Mouse (Mus musculus): ENCODE data around the gene Tmem200c.

Gene Tmem200c

DNA sequence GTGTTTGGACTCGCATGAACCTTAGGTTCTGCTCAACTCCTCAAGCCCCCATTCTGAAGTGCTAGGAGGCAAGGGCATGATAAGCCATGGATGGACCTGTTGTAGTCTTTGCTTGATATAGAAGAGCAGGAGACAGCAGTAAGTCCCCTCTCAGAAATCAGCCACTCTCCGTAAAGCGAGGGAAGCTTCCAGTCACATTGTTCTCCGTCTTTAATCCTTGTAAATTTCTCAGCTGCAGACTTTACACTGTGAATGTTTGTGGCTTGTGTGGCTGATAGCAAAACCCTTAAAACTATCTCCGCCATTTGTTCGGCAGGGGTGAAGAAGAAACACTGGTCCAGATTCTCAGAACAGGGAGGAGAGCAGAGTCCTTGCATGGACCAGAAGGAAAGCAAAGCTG lies at the start of gene Tmem200c:
Gene Tmem200c, plus strand, starts transcription at position 301 of the 400 bp plus-strand sequence.
- no peak for DNase-seq

DNA sequence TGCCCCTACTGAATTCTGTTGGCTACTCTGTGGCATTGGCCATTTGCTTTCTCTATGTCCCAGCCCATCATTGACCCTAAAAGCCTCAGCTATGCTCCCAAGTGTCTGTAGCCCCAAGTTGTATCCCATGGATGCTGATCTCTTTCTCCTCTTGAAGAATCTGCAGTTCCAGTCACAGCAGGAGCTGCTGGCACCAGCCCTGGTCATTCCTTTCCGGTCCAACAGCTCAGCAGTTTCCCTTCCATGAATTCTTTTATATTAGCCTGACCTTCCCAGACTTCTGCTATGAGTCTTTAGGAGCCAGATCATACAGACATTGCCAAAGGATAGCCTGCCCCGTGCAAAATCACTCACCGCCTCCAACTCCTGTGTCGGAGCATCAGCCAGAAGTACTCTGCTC lies 32.7 kb upstream of the Tmem200c start:
- DNase-seq, result no peak

DNA sequence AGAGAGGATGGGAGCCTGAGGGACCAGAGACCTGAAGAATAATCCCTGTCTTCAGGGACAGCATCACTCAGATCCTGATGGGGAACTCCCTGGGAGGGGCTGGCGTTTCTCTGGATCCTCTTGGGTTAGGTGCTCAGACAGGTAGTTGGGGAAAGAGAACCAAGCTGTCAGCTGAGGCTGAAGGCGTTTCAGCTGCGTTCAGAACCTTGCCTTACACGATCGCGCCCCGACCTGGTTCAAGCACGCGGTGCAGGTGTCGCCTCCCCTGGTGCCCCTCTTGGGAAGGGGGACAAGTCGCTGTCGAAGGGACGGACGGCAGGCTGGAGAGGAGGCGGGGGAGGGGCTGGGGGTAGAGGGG lies 10.2 kb downstream of the Tmem200c start:
- no peak for DNase-seq

DNA sequence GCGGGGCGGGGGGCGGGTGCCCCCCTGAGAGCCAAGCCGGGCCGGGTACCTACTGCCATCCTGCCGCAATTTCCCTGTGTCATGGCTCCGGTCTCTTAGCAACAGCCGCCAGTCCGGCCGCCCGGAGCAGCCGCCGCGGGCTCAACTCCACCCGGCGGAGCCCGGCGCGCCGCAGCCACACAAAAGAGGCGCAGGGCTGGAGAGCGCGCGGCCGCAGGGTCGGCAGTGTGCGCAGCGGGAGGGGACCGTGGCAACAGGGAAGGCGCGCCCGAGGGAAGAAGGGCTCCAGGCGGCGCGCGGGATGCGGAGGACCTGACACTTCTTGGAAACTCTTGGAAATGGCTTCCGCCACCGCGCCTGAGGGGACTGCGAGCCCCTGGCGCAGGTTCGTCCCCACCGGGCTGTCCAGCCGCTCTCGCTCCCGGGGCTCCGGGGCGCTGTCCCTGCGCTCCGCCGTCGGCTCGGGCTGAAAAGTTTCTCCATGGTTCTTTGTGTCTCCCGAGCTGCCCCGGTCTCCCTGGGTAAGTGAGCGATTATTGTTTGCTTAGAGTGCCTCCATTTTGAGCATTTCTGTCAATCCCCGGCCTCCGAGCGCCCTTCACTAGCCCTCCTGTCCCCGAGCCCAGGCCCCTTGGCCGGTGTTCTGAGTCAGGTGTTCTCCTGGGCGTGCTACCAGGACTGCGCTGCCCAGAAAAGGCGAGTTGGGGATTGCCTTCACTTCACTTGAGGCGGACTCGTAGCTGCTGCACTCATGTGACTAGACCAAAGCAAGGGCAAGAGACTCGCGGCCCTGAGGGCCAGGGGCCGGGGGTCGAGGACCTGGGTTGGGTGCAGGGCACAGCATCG lies 10.8 kb downstream of the Tmem200c start:
- DNase-seq, result no peak

DNA sequence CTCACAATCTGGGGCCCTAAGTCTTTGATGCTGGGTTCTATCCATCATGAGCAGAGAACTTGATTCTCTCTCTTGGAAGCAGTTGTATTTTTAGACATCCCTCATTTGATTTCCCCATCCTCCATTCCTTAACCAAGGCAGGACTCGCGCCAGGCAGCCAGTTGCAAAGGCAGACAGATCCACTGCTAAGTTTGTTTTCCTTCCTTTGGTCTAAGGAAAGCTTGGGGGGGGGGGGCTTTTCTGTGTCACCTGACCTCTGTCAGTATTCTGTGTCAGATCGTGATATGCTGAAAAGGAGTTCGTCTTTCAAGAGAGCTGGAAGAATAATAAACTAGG lies 11.4 kb downstream of the Tmem200c start:
- DNase-seq, result no peak

DNA sequence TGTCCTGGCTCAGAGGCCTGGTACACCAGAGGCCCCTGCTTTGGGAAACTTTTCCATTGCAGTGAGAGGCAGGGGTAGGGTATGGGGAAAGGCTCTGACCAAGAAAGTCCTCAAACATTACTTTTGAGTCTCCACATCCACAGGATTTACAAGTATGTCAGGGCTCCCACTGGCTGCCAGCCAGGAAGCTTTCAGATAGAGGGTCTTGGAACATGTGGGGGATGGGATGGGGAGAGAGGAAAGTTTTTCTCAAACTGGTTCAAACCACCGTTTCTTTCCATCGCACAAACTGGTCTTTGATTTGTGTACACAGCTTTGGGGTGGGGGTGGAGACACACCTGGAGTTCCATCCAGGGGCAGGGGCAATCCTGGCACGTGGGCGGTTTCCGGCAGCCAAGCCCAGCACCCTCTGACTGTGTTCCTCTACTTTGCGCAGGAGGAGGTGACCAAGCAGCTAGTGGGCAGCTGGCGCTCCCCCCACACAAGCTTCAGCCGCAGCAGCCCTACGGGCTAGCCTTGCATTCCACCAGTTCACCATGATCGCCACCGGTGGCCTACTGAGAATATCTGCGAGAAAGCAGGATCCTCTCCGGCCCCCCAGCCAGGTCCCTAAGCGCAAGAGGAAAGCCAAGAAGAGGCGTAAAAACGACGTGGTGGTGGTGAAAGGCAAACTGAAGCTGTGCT lies 13.6 kb downstream of the Tmem200c start:
- DNase-seq, result no peak

DNA sequence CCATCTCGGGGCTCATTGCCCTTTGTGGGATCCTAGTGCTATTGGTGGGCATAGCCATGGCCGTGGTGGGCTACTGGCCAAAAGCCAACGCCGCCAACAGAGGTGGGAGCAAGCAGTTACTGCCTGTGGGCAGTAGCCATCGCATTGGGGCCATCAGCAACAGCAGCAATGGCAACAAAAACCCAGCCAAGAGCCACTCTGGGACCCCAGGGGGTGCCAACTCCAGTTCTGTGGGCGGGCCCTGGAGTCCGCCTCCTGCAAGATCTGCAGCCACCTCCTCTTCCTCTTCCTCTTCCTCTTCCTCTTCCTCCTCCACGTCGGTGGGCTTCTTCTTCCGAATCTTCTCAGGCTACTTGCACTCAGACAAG lies 14.1 kb downstream of the Tmem200c start:
- no peak for DNase-seq

DNA sequence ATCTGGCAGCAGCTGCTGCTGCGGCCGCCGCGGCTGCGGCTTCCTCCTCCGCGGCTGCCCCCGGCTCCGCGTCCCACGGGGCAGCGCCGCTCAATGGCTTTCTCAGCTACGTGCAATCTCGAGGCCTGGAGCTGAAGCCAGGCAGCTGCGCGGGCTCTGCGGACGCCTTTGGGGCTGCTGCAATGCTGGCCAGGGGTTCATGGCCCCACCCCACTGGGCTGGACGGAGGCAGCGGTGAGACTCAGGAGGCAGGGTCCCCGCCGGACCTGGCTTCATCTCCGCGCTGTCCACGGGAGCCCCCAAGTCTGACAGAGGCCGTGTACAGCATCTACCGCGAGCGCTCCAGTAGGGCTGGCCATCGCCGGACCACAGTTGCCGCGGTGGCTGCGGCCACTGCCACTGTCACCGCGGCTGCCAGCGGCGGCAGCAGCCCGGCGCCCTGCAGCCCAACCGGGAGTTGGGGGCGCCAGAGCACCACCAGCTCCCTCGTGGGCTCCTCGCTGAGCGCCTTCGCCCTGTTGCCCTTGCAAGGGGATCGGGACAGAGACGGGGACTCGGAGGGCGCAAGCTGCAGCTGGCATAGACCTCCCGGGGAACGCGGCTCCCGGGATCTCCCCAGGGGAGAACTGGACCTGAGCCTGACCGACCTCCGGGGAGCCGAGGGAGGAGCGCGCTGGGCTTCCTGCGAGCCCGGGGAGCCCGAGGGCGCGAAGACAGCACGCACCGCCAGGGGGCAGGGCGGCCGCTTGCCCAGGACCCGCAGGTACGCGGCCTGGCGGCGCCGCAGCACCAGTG lies 14.9 kb downstream of the Tmem200c start:
- no peak for DNase-seq

DNA sequence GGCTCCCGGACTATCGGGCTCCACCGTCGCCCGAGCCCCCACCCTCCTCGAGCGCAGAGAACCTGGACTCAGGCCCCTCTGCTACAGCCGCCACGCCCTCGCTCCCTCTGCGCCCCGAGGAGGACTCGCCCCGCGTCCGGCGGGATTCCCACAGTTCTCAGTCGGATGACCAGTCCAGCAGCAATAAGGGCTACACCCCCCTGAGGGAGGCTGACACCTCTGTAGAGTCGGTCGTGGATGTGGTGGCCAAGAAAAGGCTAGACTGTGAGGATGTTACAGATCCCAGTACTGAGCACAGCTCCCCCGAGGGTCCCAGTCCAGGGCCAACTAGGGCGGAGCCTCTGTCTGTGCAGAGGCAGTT lies 15.4 kb downstream of the Tmem200c start:
- no peak for DNase-seq

DNA sequence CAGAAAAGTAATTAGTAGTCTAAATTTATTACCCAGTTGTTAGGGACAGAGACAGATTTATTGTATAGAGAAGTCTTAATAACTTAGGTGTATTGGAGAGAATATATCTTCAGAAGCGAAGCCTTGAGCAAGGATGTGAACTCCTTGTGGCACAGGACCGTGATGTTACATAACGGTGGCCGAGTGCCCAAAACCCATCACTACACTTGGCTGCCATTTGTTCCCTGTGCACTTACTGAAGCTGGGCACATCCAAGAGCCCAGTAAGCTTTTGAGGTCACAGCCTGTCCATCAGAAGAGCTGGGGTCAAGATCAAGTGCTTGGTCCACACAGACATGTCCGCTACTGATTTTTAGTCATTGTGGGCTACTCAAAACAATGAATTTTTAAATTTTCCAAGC lies 19.5 kb downstream of the Tmem200c start:
- no peak for DNase-seq

DNA sequence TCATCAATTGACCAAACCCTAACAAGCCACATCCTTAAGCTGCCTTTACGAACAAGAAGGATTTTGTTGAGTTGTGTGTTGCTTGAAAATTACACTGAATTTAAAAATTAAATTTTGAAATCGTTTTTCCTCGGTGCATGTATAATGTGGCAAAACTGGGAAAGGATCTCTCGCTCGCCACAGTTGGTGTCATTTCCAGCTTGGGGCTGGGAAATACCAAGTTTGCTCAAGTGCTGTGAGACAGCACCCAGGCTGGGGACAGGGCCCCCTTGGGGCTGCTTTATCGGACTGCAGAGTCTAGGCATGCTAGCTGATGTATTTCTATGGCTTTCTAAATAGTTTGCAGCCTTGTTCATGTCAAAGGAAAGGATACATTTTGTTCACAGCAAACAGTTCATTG lies 22.3 kb downstream of the Tmem200c start:
- DNase-seq, result no peak

DNA sequence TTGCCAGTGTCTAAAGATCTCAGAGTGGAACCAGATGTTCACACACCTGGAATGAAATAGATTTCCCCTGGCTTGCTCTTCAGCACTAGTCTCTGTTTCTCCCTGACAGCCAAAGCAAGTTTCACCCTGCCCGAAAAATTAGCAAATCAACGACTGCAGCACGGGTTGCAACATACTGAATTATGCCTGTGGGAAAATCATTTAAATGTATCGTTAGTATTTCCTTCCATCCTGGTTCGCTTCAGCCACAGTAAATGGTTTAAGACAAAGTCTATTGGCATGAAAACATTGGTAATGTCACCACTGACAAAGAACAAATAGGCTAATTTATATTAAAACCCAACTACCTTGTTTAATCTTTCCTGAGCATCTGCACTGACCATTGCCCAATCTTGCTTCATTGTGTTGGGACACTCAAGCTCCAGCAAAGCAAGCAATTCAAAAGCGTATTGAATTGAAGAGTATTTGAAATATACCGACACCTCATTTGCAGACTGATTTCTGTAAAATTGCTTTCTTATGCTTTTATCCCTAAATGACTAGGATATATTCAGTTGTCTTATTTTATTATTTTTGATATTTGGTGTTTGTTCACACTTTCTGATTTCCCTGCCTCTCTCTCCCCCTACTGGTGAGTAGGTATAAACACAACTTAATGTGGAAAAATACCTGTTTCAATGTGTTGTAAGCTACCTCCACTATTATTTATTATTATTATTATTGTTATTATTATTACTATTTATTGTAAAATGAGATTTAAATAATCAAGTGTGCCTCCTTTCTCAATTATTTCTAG lies 25.9 kb downstream of the Tmem200c start:
- DNase-seq, result no peak

DNA sequence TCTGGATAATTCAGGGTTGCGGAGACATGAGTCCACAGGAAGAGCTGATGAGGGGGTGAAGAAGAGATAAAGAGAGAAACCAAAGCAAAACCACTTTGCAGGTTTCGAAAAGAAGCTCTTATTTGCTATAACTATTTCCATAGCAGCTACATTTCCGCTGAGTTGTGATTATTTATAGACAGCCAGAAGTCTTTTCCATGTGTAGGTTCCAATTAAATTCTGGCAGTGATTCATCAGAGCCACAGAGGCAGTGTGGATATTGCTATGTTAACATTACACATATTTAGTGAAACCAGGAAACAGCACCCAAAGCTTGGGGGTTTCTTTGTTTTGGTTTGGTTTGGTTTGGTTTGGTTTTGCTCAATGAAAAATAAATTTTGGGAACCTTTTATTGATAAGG lies 37.8 kb downstream of the Tmem200c start:
- DNase-seq, result no peak

DNA sequence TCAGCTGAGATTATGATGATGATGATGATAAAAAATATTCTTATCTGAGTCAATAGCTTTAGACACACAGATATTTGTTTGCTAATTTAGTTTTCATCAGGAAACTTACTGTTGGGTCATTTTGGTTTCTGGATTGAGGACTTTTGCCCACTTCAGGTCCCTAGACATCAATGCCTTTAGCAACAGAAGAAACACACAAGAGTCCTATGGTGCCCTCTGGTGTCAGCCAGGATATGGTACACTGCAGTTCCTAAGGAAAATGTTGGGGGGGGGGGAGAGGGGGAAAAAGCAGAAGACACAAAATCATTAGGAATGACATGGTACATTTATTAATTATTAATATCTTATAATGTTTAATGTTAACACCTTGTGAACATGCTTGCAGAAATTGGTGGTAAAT lies 42.0 kb downstream of the Tmem200c start:
- DNase-seq, result no peak

DNA sequence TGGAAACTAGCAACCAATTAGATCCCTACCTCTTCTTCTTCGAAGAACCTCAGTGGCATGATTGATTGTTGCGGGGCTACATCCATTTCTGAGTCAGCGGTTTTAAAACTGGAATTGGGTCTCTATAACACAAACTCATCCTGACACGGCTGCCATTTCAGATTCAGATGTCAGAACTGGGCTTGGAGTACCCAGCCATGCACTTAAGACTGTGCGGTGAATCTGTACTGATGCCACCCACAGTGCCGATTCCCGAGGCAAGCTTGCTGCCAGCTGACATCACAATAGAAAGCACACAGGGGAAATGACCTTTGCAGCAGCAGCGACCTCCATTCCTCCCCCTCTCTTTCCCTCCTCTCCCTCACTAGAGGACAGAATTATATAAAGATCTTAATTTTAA lies 47.6 kb downstream of the Tmem200c start:
- no peak for DNase-seq

DNA sequence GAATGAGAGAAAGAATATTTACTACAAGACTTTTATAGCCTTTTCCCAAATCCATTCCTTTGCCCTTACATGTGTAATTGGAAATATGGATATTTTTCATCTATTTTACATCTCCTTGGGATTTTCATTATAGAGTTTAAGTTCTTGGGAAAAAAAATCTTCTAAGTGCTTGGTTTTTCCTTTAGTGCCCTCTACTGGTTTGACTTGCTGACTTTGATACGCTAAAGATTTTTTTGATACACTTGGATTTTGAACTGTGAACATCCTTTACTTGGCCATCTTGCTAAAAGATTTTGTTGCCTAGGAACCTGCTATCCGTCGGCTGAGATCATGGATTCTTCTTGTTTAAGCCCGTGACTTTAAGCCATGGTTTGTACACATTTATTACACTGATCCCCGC lies 48.8 kb downstream of the Tmem200c start:
- no peak for DNase-seq

DNA sequence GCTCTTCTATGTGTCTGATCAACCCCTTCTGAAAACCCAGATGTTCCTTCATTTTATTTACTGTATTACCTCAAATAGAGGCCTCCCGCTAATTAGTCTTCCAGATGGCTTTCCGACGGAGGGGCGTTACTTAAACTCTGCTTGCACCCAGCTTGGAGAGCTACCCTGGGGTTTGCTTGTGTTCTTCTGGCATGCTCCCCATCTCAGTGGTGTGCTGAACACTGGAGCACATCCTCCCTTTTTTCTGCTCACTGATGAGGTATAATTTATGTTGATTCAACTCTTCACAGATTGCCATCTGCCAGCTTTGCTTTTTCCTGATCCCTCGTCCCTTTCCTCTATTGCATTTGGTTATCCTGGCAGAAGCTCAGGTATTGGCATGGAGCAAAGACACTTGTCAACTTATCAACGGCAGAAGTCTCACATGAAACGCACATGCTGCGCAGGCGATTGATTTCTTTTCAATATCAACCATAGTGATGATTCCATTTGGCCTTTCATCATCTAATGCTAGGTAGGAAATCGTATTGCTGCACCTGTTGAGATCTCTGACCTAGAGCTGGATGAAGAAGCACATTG lies 49.6 kb downstream of the Tmem200c start:
- no peak for DNase-seq

DNA sequence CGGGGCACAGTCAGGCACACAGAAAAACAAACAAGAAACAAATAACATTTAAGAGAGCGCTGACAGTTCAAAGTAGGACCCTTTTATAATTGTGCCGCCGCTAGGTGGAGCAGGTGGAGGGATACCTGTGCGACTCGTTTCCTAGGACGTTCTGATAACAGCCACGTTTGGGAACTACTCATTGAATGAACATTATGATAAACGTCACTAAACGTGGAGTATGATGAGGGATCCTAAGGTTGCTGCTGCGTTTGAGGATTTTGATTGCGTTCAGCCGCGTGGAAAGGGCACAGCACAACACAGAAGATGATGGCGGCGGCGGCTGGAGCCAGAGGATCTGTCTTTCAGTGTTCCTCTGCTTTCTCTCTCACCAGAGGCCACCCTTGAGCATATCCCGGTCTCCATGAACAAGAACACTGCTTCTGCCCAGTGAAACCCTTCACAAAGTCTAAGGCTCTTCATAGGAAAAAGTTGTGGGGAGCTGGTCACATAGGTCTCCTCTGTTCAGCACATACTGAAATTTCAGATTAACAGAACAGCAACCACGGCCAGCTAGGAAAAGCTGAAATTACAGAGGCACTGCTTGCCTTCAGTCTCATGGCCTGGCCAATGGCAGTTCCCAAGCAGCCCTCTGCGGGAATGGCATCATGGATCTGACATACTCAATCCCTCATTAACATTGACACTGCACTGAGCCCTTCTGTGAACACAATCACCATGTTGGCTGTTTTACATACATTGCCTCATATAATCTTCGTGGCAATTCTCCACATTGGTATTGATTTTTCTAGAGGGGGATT lies 55.5 kb downstream of the Tmem200c start:
- no peak for DNase-seq

DNA sequence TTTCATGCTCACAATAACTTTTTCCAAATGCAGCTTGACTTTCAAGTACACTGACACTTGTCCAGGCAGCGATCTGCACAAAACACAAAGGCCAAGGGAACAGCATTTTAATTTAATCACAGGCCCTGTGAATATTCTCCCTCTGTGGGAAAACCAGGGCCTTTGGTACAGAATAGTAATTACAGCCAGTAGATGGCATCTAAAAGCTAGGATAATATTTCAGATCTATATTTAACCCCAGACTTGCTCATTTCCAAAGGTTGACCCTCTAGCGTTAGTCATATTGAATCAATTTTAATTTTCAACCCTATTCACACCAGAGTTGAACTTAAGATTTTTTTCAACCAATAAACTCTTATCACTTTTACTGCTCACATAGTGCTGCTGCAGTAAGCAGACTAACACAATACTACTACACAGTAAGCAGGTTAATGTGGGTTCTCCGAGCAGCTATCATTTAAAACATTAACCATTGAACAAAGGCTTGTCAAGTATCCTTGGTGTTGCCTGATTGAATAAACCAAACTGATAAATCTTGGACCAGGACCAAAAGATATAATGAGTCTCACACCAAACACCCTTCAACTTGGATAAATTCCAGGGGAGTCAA lies 57.2 kb downstream of the Tmem200c start:
- DNase-seq, result no peak

DNA sequence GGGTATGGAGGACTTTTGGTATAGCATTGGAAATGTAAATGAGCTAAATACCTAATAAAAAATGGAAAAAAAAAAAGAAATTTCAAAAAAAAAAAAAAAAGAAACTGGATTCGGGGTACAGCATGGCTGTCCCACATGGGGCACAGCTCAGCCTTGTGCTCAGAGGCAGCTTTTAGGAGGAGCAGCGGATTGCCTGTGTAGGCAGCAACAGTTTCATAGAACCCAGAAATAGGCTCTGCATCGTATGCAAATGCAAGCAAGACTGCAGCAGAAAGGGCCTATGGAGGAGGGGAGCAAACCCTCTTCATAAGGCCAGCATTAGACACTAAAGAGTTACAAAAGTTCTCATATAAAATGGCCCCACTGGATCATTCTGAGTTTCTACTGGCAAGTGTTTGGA lies 64.2 kb downstream of the Tmem200c start:
- DNase-seq, result no peak

Data from thymus, postnatal 25 days (tissue).